Mouse (Mus musculus) gastrocnemius, postnatal 25 days (tissue): ENCODE results near the gene 5730596B20Rik. TPM values are rescaled to one million over a fixed set of nuclear protein-coding genes. Genes with fewer than 3 reads are reported as not detected.

Source experiments
- DNase-seq: peaks from one replicate; pipeline ENCODE4 v3.0.0; 2022
- microRNA-seq, 2 experiments: library from miRNA; unstranded; fragments of <30 nt; microRNA quantifications; one replicate each; pipeline ENCODE4 v1.2.0; 2021; ENCODE audit warnings: borderline replicate concordance in 2 of 2
- total RNA-seq, 2 experiments: library from RNA; stranded (reverse); gene quantifications; 1 replicate in 1 of 2; 2 replicates in 1 of 2; pipeline ENCODE4 v1.2.3; 2021

The 5730596B20Rik gene
- total RNA-seq, 2 experiments from 2014 or later: not detected

- DNase-seq: peak; percentile 85
These were observed 48.6 kb downstream of the 5730596B20Rik start for GRCm38 (mm10) chr6:52225612-52226568.

GRCm38 (mm10) chr6:52226569-52227257 is 49.4 kb downstream of the 5730596B20Rik start:
- no peak for DNase-seq

DNA sequence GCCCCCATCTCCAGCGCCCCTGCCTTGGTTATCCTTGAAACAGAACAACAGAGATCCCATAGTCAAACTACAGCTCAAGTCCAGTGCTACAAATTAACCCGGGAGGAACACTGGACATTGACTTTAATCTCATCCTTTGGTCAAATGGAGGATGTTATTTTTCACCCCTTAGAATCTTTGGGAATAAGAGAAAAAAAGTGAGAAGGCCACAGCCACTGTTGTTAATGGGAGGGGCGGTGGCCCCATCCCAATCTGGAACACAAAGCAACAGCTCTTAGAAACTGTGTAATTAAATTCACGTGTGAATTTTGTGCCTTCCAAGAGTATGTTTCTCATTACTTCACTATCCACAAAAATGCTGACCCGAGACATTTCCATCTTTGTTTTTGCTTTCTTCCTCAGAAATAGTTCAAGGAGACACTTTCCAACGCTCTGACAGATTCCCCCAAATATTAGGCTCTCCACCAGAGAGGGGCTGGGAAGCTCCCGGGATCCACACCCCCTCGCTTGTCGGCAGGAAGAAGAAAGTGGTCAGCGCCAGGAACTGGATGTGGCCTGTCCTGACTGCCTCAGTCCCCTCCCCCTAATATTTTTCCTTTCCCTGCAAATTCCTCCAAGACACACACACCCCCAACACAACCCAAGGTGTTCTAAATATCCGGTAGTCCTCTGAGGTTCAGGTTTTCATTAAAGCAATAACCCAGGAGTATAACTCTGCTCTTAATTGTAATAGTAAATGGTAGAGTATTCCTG is 50.3 kb downstream of the 5730596B20Rik start:
- no peak for DNase-seq

DNA sequence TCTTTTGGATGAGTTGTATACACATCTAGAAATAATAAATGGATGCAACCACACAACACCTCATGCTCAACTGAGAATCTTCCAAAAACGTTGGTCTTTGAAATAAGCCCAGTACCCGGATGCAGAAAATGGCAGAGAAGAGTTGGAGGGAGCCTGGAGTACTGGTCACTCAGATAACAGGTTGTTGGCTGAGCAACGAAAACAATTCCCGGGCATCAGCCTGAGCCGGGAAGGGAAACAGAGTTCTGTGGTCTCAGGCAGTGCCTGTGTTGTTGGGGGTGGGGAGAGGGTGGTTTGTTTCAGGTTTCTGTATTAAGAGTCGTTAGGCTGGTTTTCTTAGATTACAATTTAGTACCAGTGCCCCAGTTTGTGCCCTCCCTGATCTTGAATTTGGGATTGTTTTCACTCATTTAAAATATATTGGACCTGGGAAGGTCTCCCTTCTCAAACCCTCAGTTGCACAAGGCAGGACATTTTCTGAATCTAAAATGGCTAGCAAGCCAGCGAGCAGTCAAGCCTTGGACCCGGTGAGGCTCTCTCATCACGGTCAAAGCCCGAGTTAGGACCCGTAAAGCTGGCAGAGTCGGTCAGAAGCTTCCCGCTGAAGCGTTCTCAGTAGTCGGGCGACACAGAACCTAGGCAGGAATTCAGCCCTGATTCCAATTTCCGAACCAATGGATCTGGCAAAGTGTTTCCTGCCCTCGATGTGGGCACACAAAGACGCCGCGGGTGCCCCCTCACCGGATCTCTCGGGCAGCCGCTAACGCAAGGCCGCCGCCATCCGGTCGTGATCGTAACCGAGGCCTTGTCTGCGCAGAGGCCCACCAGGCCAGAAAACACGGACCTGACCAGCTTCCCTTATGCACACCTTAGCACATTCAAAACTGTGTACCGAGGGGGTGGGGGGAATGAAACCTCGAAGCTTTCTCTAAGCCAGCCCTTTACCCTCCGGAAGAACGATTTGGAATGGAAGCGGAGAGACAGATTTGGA is 51.5 kb downstream of the 5730596B20Rik start:
- no peak for DNase-seq

DNA sequence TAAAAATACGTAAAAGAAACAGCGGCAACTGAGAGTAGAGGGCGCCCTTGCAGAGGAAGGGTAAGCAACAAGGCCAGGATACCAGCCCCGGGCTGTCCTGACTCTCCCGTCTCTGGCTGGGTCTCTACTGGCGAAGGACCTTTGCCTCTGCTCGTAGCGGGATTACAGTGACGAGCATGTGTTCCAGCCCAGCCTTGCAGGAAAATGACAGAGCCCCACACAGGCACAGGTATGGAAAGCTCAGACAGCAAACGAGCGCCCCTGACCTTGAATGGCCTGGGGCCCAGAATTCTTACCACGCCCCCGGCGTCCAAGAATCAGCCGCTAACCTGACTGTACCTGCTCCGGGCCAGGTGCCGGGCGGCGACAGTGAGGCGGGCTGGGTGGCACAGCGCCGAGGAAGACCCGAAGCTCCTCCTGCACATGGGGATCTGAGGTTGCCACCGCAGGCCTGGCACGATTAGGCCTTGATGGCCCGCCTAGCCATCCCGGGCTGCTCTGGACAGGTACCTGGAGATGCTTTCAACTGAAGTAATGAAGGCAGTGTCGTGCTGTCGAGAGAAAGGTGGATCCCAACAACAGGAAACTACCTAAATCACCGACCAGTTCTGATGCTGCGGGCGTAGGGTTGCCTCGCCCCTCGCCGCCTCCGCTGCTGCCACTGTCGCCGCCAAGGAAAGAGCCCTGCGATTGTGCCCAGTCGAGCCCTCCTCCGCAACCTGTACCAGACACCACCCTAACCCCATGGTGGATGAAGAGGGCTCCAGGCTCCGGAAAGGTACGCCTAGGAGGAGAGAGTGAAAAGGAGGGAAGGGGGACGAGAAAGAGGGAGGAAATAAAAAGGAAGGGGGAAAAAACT is 52.5 kb downstream of the 5730596B20Rik start:
- DNase-seq: peak; percentile 51

Small RNAs within 50 kb of the gene (microRNA-seq; reads per million reads assigned to microRNA genes)
- 7,568 to 10,738 reads per million in 2 experiments for gene Mir196b

Other genes with a start within 250 kb of the 5730596B20Rik start
- gene Skap2, start 164.9 kb upstream of the 5730596B20Rik start, total RNA-seq: 1 to 10 TPM; 2.1 to 6.6 TPM
- gene Hoxa1, start 19.2 kb upstream of the 5730596B20Rik start, total RNA-seq: under 1 TPM in 1 of 2 experiments, not detected in 1; 0.21 TPM
- gene Hoxa2, start 12.7 kb upstream of the 5730596B20Rik start, total RNA-seq: under 1 TPM; 0.28 to 0.83 TPM
- gene Hoxa4, start 14.3 kb downstream of the 5730596B20Rik start, total RNA-seq: 1 to 10 TPM; 2.3 to 2.8 TPM
- 1 to 10 TPM; 1.9 to 3.5 TPM for gene Hoxa5, start 27.1 kb downstream of the 5730596B20Rik start, total RNA-seq
- gene Hoxa6, start 31.2 kb downstream of the 5730596B20Rik start, total RNA-seq: 1 to 10 TPM; 1.8 to 2.8 TPM
- gene Hoxa3, start 35.8 kb downstream of the 5730596B20Rik start, total RNA-seq: 1 to 10 TPM; 2.4 to 3.3 TPM
- gene Gm28308, start 35.8 kb downstream of the 5730596B20Rik start, total RNA-seq: under 1 TPM in 1 of 2 experiments, not detected in 1; 0.46 TPM
- gene Hoxa7, start 44.4 kb downstream of the 5730596B20Rik start, total RNA-seq: 1 to 10 TPM; 4.7 to 5.5 TPM
- gene Hoxa9, start 53.6 kb downstream of the 5730596B20Rik start, total RNA-seq: 10 to 100 TPM in 1 of 2 experiments, 1 to 10 TPM in 1; 5.7 to 13.5 TPM
- gene Hoxa10, start 63.4 kb downstream of the 5730596B20Rik start, total RNA-seq: 10 to 100 TPM; 14.8 to 18.4 TPM
- 1 to 10 TPM; 1.4 to 1.8 TPM for gene Hoxa11, start 68.3 kb downstream of the 5730596B20Rik start, total RNA-seq
- 1 to 10 TPM in 1 of 2 experiments, under 1 TPM in 1; 0.48 to 2.1 TPM for gene Hoxa13, start 83.4 kb downstream of the 5730596B20Rik start, total RNA-seq
- gene Evx1, start 136.0 kb downstream of the 5730596B20Rik start, total RNA-seq: not detected